Mouse (Mus musculus) bone marrow, adult 2 months (tissue): ENCODE data around the gene Hilpda.

Experiments used
- CTCF ChIP-seq: fragments of 200-500 bp; IDR thresholded peaks from 2 replicates; pipeline ENCODE4 v1.5.1; 2011; ENCODE audit warnings: low read length, control low read depth; ENCODE audit not compliant: control insufficient read depth, insufficient read depth
- POLR2A ChIP-seq: fragments of 200-500 bp; IDR thresholded peaks from 2 replicates; pipeline ENCODE4 v1.6.1; 2011; ENCODE audit warnings: low read depth, mild to moderate bottlenecking, control low read depth, low read length, borderline replicate concordance; ENCODE audit not compliant: control insufficient read depth

DNA sequence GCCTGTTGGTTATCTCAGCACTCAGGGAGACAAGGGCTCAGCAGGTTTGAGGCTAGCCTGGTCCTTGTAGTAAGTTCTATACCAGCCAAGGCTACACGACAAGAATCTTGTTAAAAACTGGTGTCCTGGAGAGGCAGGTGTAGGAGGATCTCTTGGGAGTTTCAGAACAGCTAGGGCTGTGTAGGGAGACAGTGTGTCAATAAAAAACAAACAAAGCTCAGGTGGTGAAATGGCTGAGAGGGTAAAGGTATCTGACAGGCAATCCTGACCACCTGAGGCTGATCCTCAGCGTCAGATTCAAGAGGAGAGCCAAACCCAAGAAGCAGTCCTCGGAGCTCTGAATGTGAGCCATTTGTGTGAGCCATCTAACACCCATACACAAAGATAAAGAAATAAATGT lies 26.1 kb upstream of the Hilpda start:
- TF ChIP-seq POLR2A (no peak), CTCF (no peak)
